Mouse (Mus musculus): ENCODE results near the gene Gm11564. TPM values are rescaled to one million over a fixed set of nuclear protein-coding genes. Genes with fewer than 3 reads are reported as not detected.
"Not testable (repeated sequence)": the region's sequence is repeated elsewhere in the genome, so short reads cannot be mapped to it uniquely, and the experiment has no call there.

Gene Gm11564
- total and polyA plus RNA-seq, 3 experiments = not detected

DNA sequence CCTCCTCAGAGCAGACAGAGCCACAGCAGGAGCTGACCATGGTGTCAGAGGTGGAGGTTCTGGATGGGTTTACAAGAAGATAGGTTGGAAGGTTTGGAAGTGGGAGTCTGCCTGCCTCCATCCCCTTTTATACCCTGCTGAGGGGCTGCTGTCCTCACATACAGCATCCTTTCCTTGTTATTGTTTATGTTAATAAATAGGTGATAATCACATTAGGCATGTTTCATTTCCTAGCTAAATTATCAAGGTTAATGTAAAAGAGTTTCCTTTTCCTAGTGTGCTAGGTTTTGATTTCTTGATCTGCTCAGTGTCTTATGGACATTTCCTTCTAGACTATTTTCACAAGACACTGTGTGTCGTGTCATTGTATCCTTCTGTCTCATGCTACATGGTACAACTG, 11.1 kb downstream of the Gm11564 start, which contains the start of gene Gm11554:
Gene Gm11554 (minus strand): TSS at position 101 of the 400 bp plus-strand sequence.
- H3K79me2 ChIP-seq (replicated peaks; ENCODE audit: control insufficient read depth, extremely low read depth, insufficient read depth, poor library complexity, severe bottlenecking); H3K4me2 ChIP-seq (ENCODE audit: insufficient read depth, low read depth, poor library complexity, severe bottlenecking); H3K9me3 ChIP-seq (replicated peaks; ENCODE audit: low read length); H3K9ac ChIP-seq (ENCODE audit: insufficient read depth, low read depth); dilution Hi-C loops (cut with MboI; ENCODE audit: extremely low pct_ligation_motif_present, extremely low pct_unique_long_range_greater_than_20kb, low sequenced_read_pairs); H3K4me3 ChIP-seq (replicated peaks in 1 of 3; ENCODE audit: low read depth in 2 of 3, low read length in 2 of 3, poor library complexity in 1 of 3); H3K4me1 ChIP-seq (ENCODE audit: control insufficient read depth in 1 of 2, insufficient read depth in 2 of 2); H3K27me3 ChIP-seq (replicated peaks); in situ Hi-C loops (cut with MboI; ENCODE audit: low pct_ligation_motif_present, low pct_unique_long_range_greater_than_20kb, low sequenced_read_pairs); DNase-seq (ENCODE audit: extremely low read depth); H3K27ac ChIP-seq (ENCODE audit: insufficient read depth, low read depth); H3K36me3 ChIP-seq (replicated peaks in 1 of 2; ENCODE audit: control insufficient read depth in 1 of 2, insufficient read depth in 1 of 2, low read length in 1 of 2): not testable (repeated sequence)

DNA sequence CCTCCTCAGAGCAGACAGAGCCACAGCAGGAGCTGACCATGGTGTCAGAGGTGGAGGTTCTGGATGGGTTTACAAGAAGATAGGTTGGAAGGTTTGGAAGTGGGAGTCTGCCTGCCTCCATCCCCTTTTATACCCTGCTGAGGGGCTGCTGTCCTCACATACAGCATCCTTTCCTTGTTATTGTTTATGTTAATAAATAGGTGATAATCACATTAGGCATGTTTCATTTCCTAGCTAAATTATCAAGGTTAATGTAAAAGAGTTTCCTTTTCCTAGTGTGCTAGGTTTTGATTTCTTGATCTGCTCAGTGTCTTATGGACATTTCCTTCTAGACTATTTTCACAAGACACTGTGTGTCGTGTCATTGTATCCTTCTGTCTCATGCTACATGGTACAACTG, 16.6 kb downstream of the Gm11564 start, which contains the start of gene Gm11569:
Gene Gm11569 (minus strand): TSS at position 101 of the 400 bp plus-strand sequence.
- H3K79me2 ChIP-seq (replicated peaks; ENCODE audit: control insufficient read depth, extremely low read depth, insufficient read depth, poor library complexity, severe bottlenecking); H3K9me3 ChIP-seq (replicated peaks; ENCODE audit: low read length); in situ Hi-C loops (cut with MboI; ENCODE audit: low pct_ligation_motif_present, low pct_unique_long_range_greater_than_20kb, low sequenced_read_pairs); H3K27ac ChIP-seq (ENCODE audit: insufficient read depth, low read depth); H3K9ac ChIP-seq (ENCODE audit: insufficient read depth, low read depth); H3K4me1 ChIP-seq (ENCODE audit: control insufficient read depth in 1 of 2, insufficient read depth in 2 of 2); H3K4me3 ChIP-seq (replicated peaks in 1 of 3; ENCODE audit: low read depth in 2 of 3, low read length in 2 of 3, poor library complexity in 1 of 3); H3K36me3 ChIP-seq (replicated peaks in 1 of 2; ENCODE audit: control insufficient read depth in 1 of 2, insufficient read depth in 1 of 2, low read length in 1 of 2); dilution Hi-C loops (cut with MboI; ENCODE audit: extremely low pct_ligation_motif_present, extremely low pct_unique_long_range_greater_than_20kb, low sequenced_read_pairs); DNase-seq (ENCODE audit: extremely low read depth); H3K4me2 ChIP-seq (ENCODE audit: insufficient read depth, low read depth, poor library complexity, severe bottlenecking): not testable (repeated sequence)
- H3K27me3 ChIP-seq (replicated peaks) = peaks cover 21% of the 10 kb centered on the region

DNA sequence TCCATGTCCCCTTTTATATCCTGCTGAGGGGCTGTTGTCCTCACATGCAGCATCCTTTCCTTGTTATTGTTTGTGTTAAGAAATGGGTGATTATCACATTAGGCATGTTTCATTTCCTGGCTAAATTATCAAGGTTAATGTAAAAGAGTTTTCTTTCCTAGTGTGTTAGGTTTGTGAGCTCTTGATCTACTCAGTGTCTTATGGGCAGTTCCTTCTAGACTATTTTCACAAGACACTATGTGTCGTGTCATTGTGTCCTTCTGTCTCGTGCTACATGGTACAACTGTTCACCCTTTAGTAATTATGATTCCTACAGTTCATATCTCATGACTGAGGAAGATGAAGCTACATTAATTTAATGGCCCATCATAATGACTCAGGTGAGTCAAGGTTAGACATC, 22.1 kb downstream of the Gm11564 start, which contains the start of gene Gm11596:
Gene Gm11596 (minus strand): TSS at position 101 of the 400 bp plus-strand sequence.
- no peak within 1 kb of the TSS for H3K4me3 ChIP-seq (replicated peaks in 1 of 3; ENCODE audit: low read depth in 2 of 3, low read length in 2 of 3, poor library complexity in 1 of 3)
- H3K79me2 ChIP-seq (replicated peaks; ENCODE audit: control insufficient read depth, extremely low read depth, insufficient read depth, poor library complexity, severe bottlenecking) = no peaks in the 10 kb centered on the region
- H3K27ac ChIP-seq (ENCODE audit: insufficient read depth, low read depth) = no peak within 1 kb of the TSS
- in situ Hi-C loops (cut with MboI; ENCODE audit: low pct_ligation_motif_present, low pct_unique_long_range_greater_than_20kb, low sequenced_read_pairs) = no loop called here
- no peak within 1 kb of the TSS for H3K4me2 ChIP-seq (ENCODE audit: insufficient read depth, low read depth, poor library complexity, severe bottlenecking)
- peaks cover 57% of the 10 kb centered on the region for H3K27me3 ChIP-seq (replicated peaks)
- H3K36me3 ChIP-seq (replicated peaks in 1 of 2; ENCODE audit: control insufficient read depth in 1 of 2, insufficient read depth in 1 of 2, low read length in 1 of 2) = no peaks in the 10 kb centered on the region
- TF ChIP-seq ELF1 (IDR thresholded peaks at IDR 0.05; ENCODE audit: low read depth, low read length) (no peak), POLR2AphosphoS2 (IDR thresholded peaks at IDR 0.05; ENCODE audit: low read depth, low read length) (no peak), TBP (conservative IDR thresholded peaks at IDR 0.05; ENCODE audit: low read depth, low read length) (no peak)
- H3K4me1 ChIP-seq (ENCODE audit: control insufficient read depth in 1 of 2, insufficient read depth in 2 of 2) = no peaks in the 10 kb centered on the region
- DNase-seq (ENCODE audit: extremely low read depth) = no peak
- dilution Hi-C loops (cut with MboI; ENCODE audit: extremely low pct_ligation_motif_present, extremely low pct_unique_long_range_greater_than_20kb, low sequenced_read_pairs) = no loop called here
- no peaks in the 10 kb centered on the region for H3K9me3 ChIP-seq (replicated peaks; ENCODE audit: low read length)
- no peak within 1 kb of the TSS for H3K9ac ChIP-seq (ENCODE audit: insufficient read depth, low read depth)

DNA sequence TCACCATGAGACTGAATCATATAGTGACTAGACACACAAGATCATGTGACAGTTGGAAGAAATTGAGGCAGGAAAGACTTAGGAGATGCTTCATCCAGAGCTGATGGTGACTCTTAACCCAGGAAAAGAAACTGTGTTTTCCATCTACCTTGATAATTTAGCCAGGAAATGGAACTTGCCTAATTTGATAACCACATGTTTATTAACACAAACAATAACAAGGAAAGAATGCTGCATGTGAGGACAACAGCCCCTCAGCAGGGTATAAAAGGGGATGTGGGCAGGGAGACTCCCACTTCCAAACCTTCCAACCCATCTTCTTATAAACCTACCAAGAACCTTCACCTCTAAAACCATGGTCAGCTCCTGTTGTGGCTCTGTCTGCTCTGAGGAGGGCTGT, 30.6 kb downstream of the Gm11564 start, which contains the start of gene Krtap4-9:
Gene Krtap4-9 (plus strand): TSS at position 301 of the 400 bp plus-strand sequence.
- H3K9me3 ChIP-seq (replicated peaks; ENCODE audit: low read length); H3K4me1 ChIP-seq (ENCODE audit: control insufficient read depth in 1 of 2, insufficient read depth in 2 of 2); H3K4me3 ChIP-seq (replicated peaks in 1 of 3; ENCODE audit: low read depth in 2 of 3, low read length in 2 of 3, poor library complexity in 1 of 3); H3K4me2 ChIP-seq (ENCODE audit: insufficient read depth, low read depth, poor library complexity, severe bottlenecking); dilution Hi-C loops (cut with MboI; ENCODE audit: extremely low pct_ligation_motif_present, extremely low pct_unique_long_range_greater_than_20kb, low sequenced_read_pairs); DNase-seq (ENCODE audit: extremely low read depth); H3K9ac ChIP-seq (ENCODE audit: insufficient read depth, low read depth); H3K36me3 ChIP-seq (replicated peaks in 1 of 2; ENCODE audit: control insufficient read depth in 1 of 2, insufficient read depth in 1 of 2, low read length in 1 of 2); in situ Hi-C loops (cut with MboI; ENCODE audit: low pct_ligation_motif_present, low pct_unique_long_range_greater_than_20kb, low sequenced_read_pairs); H3K79me2 ChIP-seq (replicated peaks; ENCODE audit: control insufficient read depth, extremely low read depth, insufficient read depth, poor library complexity, severe bottlenecking); H3K27ac ChIP-seq (ENCODE audit: insufficient read depth, low read depth): not testable (repeated sequence)
- peaks cover 63% of the 10 kb centered on the region for H3K27me3 ChIP-seq (replicated peaks)
